Mouse (Mus musculus) G1E (cell line): ENCODE results near the gene Lyar. TPM values are rescaled to one million over a fixed set of nuclear protein-coding genes. Genes with fewer than 3 reads are reported as not detected.
A peak's percentile ranks its signal among the peaks of the same experiment; 100 is the strongest.

Experiments
- ATAC-seq: 2 replicates; pipeline ENCODE4 v1.8.0; 2016; ENCODE audit warnings: mild to moderate bottlenecking; ENCODE audit not compliant: insufficient number of reproducible peaks, poor library complexity, low FRiP score, severe bottlenecking; ENCODE audit errors: extremely low read depth
- DNase-seq: peaks from one replicate; pipeline ENCODE4 v3.0.0; 2012; ENCODE audit warnings: low spot score
- H3K27me3 ChIP-seq: 2 replicates; pipeline ENCODE4 v1.6.1; 2012; ENCODE audit warnings: mild to moderate bottlenecking, low read length, inconsistent platforms; ENCODE audit not compliant: insufficient read depth
- H3K36me3 ChIP-seq: replicated peaks from 2 replicates; pipeline ENCODE3; 2012; ENCODE audit warnings: mild to moderate bottlenecking, inconsistent platforms
- H3K4me1 ChIP-seq: 2 replicates; pipeline ENCODE4 v1.6.1; 2012; ENCODE audit warnings: low read depth, low read length, inconsistent platforms, mixed read lengths; ENCODE audit not compliant: insufficient read depth
- H3K4me3 ChIP-seq: 2 replicates; pipeline ENCODE4 v1.5.1; 2012; ENCODE audit warnings: low read depth, mild to moderate bottlenecking, inconsistent platforms, low read length, moderate library complexity, mixed read lengths
- H3K9me3 ChIP-seq: replicated peaks from 2 replicates; pipeline ENCODE4 v1.6.1; 2012; ENCODE audit warnings: inconsistent platforms
- CTCF ChIP-seq: IDR thresholded peaks from 2 replicates; pipeline ENCODE4 v1.5.1; 2012; ENCODE audit warnings: low read depth, low read length, inconsistent platforms, mixed read lengths
- GATA1 ChIP-seq: IDR thresholded peaks from 2 replicates; pipeline ENCODE4 v1.6.1; 2012; ENCODE audit warnings: borderline replicate concordance, low read length, inconsistent platforms, mixed read lengths
- GATA2 ChIP-seq: IDR thresholded peaks from 2 replicates; pipeline ENCODE4 v1.6.1; 2012; ENCODE audit warnings: low read depth, low read length, inconsistent platforms, borderline replicate concordance
- POLR2AphosphoS5 ChIP-seq: IDR thresholded peaks from 2 replicates; pipeline ENCODE4 v1.6.1; 2012; ENCODE audit warnings: low read depth, low read length, inconsistent platforms; ENCODE audit not compliant: insufficient replicate concordance
- TAL1 ChIP-seq: conservative IDR thresholded peaks from 2 replicates; pipeline ENCODE4 v1.6.1; 2012; ENCODE audit warnings: low read depth, low read length, inconsistent platforms, mixed read lengths
- polyA plus RNA-seq: library from polyadenylated mRNA; stranded (reverse); fragments of >175 nt; gene quantifications from 2 replicates; pipeline ENCODE4 v1.2.3, GENCODE M21; 2012
- total RNA-seq, 2 experiments: library from RNA; stranded (forward) in 1 of 2; stranded (reverse) in 1 of 2; fragments of 200-1000 nt in 1 of 2; fragments of >200 nt in 1 of 2; fragmentation: Nextera tagmentation in 1 of 2; gene quantifications; 2 replicates each; pipeline ENCODE4 v1.2.3; 2014 to 2017

Lyar gene
- total and polyA plus RNA-seq, 3 experiments: 82.4 to 125 (median 123) TPM

GRCm38 (mm10) chr5:38258034-38258772 is 37.9 kb downstream of the Lyar start:
- Histone ChIP-seq H3K4me3 (no peak overlapping the region), H3K36me3 (peaks cover 16% of the 10 kb centered on the region), H3K9me3 (no peaks in the 10 kb centered on the region), H3K27me3 (peaks cover 5% of the 10 kb centered on the region; the same call in 1 of the 2 replicates), H3K4me1 (peaks cover 13% of the 10 kb centered on the region; the same call in 1 of the 2 replicates)
- ATAC-seq (no peak), DNase-seq (no peak)
- TF ChIP-seq GATA2 (no peak), TAL1 (no peak), GATA1 (no peak), CTCF (no peak)

- H3K36me3 ChIP-seq: peaks cover 21% of the 10 kb centered on the region
- DNase-seq: no peak
- ATAC-seq: no peak
Measured at GRCm38 (mm10) chr5:38258773-38259146, 38.5 kb downstream of the Lyar start.

GRCm38 (mm10) chr5:38259455-38260106 is 39.3 kb downstream of the Lyar start:
- no peaks in the 10 kb centered on the region for H3K9me3 ChIP-seq
- TF ChIP-seq TAL1 (no peak), POLR2AphosphoS5 (no peak), CTCF (no peak), GATA2 (no peak), GATA1 (no peak)
- H3K36me3 ChIP-seq: peaks cover 29% of the 10 kb centered on the region
- ATAC-seq (no peak), DNase-seq (no peak)
- peaks cover 5% of the 10 kb centered on the region; the same call in 1 of the 2 replicates for H3K27me3 ChIP-seq
- peak overlapping the region; percentile 85 for H3K4me3 ChIP-seq
- H3K4me1 ChIP-seq: peaks cover 13% of the 10 kb centered on the region; the same call in 1 of the 2 replicates

More at GRCm38 (mm10) chr5:38258773-38259146, 38.5 kb downstream of the Lyar start:
- Histone ChIP-seq H3K27me3 (peaks cover 5% of the 10 kb centered on the region; the same call in 1 of the 2 replicates), H3K9me3 (no peaks in the 10 kb centered on the region), H3K4me3 (no peak overlapping the region), H3K4me1 (peaks cover 13% of the 10 kb centered on the region; the same call in 1 of the 2 replicates)
- TF ChIP-seq GATA2: no peak
- TF ChIP-seq CTCF: no peak
- TF ChIP-seq POLR2AphosphoS5: no peak
- no peak for TF ChIP-seq TAL1
- no peak for TF ChIP-seq GATA1

GRCm38 (mm10) chr5:38260107-38260682 is 39.9 kb downstream of the Lyar start, which contains the start of gene Tmem128:
Gene Tmem128, plus strand, starts transcription at chr5:38260185.
- Histone ChIP-seq H3K4me3 (peak within 1 kb of the TSS; percentile 85), H3K9me3 (no peaks in the 10 kb centered on the region), H3K27me3 (peaks cover 5% of the 10 kb centered on the region; the same call in 1 of the 2 replicates), H3K36me3 (peaks cover 36% of the 10 kb centered on the region), H3K4me1 (peaks cover 18% of the 10 kb centered on the region; the same call in 1 of the 2 replicates)
- ATAC-seq (peak; percentile 65; the same call in 1 of the 2 replicates), DNase-seq (peak; percentile 62)
- no peak for TF ChIP-seq POLR2AphosphoS5
- no peak for TF ChIP-seq CTCF
- TF ChIP-seq GATA2: no peak
- TF ChIP-seq GATA1: no peak
- no peak for TF ChIP-seq TAL1

GRCm38 (mm10) chr5:38270942-38271341 is 50.7 kb downstream of the Lyar start:
- DNase-seq (no peak), ATAC-seq (no peak)
- no peak for TF ChIP-seq GATA1
- TF ChIP-seq CTCF: no peak
- no peak for TF ChIP-seq TAL1
- no peak for TF ChIP-seq GATA2
- TF ChIP-seq POLR2AphosphoS5: no peak
- peaks cover 58% of the 10 kb centered on the region for H3K36me3 ChIP-seq
- no peak overlapping the region for H3K4me3 ChIP-seq
- H3K27me3 ChIP-seq: no peaks in the 10 kb centered on the region
- H3K9me3 ChIP-seq: no peaks in the 10 kb centered on the region
- H3K4me1 ChIP-seq: peaks cover 3% of the 10 kb centered on the region; the same call in 1 of the 2 replicates

GRCm38 (mm10) chr5:38273831-38274230 is 53.6 kb downstream of the Lyar start:
- no peak overlapping the region for H3K4me3 ChIP-seq
- peaks cover 3% of the 10 kb centered on the region; the same call in 1 of the 2 replicates for H3K4me1 ChIP-seq
- H3K9me3 ChIP-seq: no peaks in the 10 kb centered on the region
- H3K27me3 ChIP-seq: peaks cover 22% of the 10 kb centered on the region
- TF ChIP-seq GATA1: no peak
- TF ChIP-seq POLR2AphosphoS5: no peak
- no peak for TF ChIP-seq CTCF
- TF ChIP-seq TAL1: no peak
- TF ChIP-seq GATA2: no peak
- peaks cover 30% of the 10 kb centered on the region for H3K36me3 ChIP-seq
- ATAC-seq: no peak
- DNase-seq: no peak
